Mouse (Mus musculus) retina, adult 2 months (tissue): ENCODE results near the gene C1ra.
"Not testable (repeated sequence)": the region's sequence is repeated elsewhere in the genome, so short reads cannot be mapped to it uniquely, and the experiment has no call there.

ENCODE experiments used
- DNase-seq: peaks from one replicate; pipeline ENCODE4 v3.0.0-alpha.2; 2012; ENCODE audit warnings: low read depth, low spot score

Gene C1ra

DNA sequence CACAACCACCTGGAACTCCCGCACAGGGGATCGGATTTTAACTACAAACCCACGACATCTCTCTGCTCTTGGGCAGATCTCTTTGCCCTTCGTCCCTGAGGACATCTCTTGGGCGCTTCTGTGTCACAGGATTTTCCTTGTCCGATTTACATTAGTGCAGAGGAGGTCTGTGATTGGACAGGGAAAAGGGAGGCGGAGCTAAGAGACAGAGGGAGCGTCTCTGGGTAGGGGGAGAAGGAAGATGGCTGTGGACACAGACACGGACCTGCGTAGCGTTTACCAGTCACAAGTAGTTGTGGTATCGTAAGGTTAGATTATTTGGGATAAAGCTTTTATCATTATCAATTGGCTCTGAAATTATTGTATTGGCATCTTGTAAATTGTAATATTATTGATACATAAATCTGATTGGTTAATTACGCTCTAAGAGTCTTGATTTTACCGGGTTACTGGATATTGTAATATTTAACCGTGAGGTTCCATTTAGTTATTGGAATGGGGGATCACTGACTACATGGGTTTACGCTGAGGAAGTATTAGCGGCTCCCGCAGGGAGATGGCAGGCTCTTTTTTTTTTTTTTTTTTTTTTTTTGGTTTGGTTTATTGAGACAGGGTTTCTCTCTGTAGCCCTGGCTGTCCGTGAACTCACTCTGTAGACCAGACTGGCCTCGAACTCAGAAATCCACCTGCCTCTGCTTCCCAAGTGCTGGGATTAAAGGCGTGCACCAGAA is 26.6 kb upstream of the C1ra start:
- no peak for DNase-seq

DNA sequence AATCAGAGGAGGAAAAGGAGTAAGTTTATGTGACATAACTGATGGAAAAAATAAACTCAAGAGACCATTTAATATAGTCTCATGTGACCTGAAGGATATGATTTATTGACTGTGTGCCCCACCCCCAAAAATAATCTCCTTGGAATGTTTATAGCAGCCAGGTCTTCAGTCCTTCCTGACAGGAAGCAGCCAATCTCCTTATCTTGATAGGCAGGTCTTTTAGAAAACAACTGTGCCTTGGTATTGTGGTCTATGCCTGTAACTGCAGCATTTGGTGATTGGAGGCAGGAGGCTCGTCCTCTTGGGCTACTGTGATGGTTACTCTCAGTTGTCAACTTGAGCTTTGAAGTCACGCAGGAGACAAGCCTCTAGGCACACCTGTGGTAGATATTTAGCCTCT is 24.7 kb upstream of the C1ra start:
- DNase-seq = no peak

DNA sequence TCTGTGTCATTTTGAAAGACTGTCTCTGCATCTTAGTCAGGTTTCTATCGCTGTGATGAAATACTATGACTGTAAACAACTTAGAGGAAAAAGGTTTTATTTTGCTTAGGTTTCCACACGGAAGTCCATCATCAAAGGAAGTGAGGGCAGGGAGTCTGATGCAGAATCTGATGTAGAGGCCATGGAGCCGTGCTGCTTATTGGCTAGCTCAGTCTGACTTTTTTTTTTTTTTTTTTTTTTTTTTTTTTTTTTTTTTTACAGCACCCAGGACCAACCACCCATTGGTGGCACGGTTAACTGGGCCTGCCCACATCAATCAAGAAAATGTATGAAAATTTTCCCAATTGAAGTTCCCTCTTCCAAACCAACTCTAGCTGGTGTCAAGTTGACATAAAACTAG is 23.3 kb upstream of the C1ra start:
- DNase-seq = no peak

DNA sequence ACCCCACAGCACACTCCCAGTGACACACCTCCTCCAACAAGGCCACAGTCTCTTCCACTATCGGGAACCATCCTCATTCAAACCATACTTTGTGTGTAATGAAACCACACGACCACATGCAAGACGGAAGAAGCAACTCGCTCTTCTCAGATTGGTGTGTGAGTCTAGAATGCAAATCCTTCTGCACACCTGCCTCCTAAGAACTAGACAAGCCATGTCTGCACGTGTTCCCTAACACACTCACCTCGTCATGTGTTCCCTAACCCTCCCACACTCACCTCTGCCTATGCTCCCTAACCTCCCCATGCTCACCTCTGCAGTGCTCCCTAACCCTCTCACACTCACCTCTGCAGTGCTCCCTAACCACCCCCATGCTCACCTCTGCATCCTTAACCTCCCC is 20.8 kb upstream of the C1ra start:
- DNase-seq = no peak

DNA sequence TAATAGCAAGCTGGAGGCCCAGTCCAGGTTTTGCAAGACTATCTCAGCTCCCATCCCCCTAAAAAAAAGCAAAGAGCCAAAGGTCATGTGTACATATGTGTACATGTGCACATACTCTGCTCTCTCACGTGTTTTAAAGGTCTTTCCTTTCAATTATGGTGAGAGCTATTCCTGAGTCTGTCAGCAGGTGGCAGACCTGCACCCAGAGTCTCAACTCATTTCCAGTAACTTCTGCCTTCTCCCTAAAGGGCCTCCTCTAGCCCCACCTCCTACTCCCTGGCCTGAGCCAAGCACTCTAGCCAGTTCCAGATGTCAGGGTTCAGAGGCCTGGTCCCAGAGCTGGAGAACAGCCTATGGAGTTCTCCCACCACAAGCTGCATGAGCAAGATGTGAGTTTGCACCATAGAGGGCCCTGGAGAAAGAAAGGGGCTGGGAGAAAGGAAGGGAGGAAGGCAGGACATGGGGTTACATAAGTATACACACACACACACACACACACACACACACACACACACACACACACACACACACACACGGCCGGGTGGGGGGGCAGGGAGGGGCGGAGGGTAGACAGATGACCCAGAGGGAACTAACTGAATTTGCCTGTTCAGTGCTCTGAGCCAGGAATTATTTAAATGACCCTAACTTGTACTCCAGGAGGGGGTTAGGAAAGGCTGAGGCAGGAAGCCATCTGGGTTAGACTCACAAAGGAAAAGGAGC is 19.2 kb upstream of the C1ra start, which contains the start of gene C1rl:
TSS of gene C1rl (plus strand) at position 272 of the 720 bp plus-strand sequence.
- DNase-seq = no peak

DNA sequence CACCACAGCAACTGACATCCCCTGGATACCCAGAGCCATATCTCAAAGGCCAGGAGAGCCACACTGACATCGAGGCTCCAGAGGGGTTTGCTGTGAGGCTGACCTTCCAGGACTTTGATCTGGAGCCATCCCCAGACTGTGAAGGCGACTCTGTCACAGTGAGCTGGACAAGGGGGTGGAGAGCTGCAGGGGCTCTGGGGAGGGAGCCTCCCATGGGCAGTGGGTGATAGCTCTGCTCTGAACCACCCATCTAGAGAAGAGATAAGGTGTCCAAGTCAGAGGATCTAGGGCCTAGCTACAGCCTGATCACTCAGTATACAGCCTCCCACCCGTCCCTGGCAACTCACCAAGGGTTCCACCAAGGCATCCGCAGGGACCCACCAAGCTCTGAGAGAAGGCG is 18.3 kb upstream of the C1ra start:
- no peak for DNase-seq

DNA sequence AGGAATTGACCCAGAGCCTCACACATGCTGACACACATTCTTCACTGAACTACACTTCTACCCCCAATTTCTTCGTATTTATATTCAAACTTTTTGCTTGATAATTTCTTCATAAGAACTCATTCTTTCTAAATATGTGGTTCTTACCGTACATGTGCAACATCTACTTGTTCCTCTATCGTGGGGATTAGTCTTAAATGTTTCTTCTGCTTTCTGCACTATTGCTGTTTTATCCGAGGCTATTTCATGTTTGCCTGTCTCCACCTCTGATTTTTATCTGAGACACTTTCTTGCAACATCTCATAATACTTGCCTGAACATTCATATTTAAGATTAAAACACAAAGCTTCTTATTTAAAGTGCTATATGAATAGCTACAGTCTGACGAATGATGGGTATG is 16.2 kb upstream of the C1ra start:
- DNase-seq = no peak

DNA sequence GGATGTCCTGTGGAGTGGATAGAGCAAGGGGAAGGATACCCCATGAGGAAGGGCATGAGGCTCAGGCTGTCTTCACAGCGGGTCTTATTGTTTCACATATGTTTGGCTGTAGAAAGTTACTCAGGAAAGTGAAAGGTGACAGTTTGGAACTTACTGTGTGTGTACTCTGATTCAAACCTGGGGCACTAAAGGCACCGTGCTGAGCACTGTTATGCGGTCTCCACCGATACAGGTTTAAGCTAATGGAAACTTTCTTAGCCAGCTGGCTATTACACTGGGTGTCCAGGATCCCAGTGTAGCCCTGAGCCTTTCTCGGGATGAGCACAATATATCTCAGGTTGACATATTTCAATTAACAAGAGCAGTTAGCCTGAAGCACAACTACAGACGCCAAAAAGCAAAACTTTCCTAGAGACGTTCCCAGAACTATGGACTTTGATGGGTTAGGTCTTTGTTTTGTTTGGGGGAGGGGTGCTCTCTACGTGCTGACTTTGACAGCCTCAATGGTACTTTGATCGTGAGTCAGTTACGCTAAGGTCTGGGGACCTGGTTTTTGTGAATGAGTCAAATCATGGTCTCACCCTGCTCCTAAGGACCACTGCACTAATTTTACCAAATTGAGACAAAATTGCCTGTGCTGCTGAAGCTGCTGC is 12.2 kb upstream of the C1ra start:
- DNase-seq = no peak

DNA sequence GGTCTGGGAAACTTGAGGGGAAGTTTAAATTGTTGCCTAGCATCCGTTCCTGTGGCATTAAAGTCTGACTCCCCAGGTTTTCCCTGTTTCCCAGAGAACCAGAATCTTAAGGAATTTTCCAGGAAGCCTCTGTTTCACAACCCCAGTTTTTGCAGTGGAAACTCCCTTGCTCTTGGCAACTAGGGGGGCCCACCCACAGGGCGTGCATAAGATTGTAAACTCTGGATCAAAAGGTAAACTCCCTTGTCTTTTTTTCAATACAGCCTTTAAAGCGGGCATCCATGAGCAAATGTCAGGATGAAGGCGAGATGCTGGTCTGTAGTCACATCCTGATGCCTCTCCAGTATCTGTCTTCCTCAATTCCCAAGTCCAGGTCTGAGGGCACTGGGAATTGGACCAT is 10.7 kb upstream of the C1ra start:
- DNase-seq = no peak

DNA sequence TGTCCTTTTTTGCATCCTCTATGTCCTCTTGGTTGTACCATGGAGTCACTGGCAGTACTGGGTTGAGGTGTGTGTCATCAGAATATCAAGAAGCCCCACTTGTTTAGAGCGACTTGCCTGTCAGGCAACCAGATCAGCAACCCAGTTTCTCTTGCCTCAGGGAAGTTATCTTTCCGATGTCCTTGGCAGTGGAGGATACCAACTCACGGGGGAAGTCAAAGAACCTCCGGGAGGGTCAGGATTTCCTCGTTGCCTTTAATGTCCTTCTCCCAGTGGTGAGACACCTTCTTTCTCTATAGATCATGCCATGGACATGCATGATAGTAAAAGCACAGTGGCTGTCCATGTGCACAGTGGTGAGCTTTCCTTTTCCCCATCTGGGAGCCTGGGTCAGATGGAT is 10.2 kb upstream of the C1ra start:
- no peak for DNase-seq

DNA sequence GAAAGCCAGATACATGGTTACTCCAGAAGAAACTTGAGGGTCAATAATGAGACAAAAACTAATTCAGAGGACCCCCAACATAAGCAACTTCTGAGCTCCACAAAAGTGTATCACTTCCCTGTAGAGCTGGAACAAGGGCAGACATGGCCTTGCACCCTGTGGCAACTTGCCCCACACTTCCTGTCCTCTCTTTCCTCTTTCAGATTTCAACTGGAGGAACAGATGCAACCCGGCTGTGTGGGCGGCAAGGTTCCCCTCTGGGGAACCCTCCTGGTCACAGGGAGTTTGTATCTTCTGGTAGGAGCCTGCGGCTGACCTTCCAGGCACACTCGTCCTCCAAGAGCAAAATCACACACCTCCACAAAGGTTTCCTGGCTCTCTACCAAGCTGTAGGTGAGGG is 7.2 kb upstream of the C1ra start:
- DNase-seq = no peak

DNA sequence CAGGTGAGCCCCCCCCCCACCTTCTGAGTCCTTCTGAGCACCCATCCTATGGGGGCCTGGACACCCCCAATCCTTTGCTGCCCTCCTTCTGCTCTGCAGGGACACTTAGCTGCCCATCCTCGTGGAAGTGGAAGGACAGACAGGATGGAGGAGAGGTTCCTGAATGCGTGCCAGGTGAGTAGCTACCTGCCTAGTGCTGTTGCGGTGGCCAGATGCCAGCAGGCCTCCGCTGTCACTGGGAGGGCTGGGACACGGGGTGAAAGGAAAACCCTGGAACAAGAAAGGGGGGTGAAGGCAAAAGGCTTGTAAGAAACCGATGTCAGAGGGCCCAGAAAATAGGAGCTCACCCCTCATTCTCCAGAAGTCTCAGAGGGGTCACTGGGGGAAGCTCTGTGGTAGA is 5.2 kb upstream of the C1ra start:
- no peak for DNase-seq

DNA sequence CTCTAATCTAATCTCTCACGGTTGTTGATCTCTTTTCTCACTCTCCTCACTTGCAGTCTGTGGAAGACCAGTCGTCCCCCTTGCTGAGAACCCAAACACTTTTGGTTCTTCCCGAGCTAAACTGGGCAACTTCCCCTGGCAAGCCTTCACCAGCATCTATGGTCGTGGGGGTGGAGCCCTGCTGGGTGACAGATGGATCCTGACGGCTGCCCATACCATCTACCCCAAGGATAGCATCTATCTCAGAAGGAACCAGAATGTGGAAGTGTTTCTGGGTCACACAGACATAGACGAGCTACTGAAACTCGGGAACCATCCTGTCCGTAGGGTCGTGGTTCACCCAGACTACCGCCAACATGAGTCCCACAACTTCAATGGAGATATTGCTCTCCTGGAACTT is 3.9 kb upstream of the C1ra start:
- no peak for DNase-seq

DNA sequence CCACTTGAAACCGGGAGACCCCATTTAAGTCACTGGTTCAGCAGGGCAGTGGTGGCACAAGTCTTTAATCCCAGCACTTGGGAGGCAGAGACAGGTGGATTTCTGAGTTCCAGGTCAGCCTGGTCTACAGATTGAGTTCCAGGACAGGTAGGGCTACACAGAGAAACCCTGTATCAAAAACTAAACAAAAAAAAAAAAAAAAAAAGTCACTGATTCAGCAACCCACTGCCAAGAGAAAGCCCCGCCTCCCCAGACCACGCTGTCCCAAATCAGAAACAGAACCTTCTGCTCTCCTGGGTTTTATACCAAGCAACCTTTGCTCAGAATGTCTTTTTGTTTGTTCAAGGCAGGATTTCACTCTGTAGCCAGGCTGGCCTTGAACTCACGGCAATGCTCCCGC is 3.0 kb upstream of the C1ra start:
- DNase-seq = not testable (repeated sequence)

DNA sequence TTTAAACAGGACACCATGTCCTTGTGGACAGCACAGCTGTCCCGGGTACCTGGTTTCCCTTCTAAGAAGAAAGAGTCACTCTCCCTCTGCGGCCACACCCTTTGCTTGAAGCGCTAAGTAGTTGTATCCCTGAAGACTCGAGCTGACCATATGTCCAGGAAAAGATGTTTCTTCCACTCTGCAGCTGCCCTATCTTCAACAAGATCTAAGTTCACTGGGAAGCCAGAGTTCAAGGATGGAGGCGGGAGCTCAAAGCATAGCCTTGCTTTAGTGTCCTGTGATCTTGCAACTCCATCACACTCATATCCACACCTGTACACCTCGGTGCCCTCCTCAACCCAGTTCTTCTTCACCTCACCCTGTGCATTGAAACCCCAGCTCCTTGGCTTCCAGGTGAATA is 269 bp upstream of the C1ra start:
- no peak for DNase-seq

DNA sequence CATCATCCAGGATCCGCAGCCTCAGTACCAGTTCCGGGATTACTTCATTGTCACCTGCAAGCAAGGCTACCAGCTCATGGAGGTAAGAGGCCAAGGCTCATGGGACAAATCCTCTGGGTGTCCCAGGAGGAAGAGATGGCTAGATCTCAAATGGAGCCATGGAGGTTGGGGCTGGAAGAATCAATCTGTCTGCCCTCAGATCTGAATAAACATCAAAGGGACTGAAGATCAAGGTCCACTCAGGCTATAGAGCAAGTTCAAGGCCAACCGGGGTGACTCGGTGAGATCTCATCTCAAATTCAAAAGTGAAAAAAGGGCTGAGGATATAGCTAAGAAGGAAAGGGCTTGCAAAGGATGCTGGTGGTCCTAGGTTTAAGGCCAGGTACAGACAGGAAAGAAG is 5.5 kb downstream of the C1ra start:
- not testable (repeated sequence) for DNase-seq

DNA sequence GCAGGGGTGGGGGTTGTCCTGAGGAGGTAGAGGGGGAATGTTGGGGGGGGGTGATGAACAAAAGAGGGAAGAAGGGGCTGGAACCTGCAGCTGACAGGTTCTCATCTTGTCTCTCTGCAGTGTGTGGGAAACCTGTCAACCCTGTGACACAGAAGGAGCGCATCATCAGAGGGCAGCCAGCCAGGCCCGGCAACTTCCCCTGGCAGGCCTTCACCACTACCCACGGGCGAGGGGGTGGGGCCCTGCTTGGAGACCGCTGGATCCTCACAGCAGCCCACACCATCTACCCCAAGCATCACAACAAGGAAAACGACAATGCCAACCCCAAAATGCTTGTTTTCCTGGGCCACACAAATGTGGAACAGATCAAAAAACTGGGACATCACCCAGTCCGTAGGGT is 9.9 kb downstream of the C1ra start:
- DNase-seq = not testable (repeated sequence)

DNA sequence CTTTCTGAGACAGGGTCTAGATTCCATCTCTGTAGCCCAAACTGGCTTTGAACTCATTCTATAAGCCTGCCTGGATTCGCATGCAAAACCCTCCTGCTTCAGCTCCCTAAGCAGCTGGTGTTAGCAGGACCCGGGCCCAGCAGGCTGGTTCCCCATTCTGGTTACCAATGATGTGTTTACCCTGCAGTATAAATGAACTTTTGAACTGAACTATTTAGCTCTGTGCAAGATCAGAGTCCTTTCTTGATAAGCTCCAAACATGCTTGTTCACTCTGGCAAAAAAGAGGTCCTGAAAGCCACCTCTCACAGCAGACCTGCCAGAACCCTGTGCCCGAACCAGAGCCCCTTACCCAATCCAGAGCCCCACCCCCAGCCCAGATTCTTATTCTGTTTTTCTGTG is 15.7 kb downstream of the C1ra start:
- DNase-seq = no peak

DNA sequence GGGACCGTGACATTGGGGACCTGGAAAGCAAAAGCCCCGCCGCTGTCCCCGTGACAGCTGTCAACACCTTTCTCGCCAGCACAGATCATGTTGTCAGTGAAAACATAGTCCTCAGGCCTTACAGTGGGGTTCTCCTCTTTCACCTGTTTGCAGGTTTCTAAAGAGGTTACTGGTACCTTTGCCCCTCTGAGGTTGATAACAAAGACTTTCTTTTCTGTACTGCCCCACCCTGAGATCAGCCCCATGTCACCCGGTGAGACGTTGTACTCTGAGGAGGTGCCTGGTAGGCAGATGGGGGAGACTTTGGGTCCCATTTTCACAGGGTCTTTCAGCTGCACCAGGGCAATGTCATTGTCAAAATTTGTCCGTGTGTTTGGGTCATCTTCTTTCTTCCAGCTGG is 18.9 kb downstream of the C1ra start:
- DNase-seq = no peak

DNA sequence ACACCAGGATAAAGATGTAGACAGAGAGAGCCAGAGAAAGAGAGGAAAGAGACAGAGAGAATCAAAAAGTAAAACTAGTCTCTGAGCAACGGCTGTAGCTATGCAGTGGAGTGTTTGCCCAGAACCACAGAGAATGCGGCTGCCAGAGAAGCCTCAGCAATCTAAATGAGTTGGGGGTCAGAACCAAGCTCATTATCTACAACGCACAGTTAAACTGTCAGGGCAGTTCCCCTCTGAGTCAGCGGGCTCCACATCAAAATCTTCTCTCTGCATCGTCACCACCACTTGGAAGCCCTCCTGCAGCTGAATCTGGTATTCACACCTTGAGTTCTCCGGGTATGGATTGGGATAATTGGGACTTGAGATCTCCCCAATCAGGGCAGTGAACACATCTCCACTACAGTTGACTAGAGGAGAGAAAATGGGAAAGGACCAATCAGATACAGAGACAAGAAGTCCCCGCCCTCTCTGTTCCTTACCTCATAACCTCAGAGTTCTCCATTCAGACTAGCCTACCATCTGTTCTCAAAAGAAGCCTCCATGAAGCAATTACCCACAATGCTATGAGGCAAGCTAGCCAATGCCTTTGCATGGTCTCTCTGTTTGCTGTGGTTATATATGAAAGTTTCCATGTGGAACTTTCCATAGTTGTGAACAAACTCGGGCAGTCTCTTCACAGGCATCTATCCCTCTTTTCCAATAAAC is 24.1 kb downstream of the C1ra start:
- DNase-seq = not testable (repeated sequence)

DNA sequence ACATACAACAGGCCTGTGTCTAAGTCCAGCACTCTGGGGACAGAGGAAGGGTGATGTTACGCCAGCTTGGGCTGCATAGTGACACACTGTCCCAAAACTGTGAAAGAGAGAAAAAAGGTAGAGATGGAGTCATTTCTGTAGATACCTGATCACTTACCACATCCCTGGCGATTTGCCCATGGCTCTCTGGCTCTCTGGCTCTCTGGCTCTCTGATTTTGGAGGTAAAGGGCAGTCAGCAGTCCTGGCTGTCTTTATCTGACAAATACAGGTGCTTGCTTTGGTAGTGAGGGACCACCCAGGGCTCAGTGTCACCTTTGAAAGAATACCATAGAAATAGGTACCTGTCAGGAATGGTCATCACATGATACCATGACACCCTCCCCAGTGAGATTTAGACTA is 29.0 kb downstream of the C1ra start:
- not testable (repeated sequence) for DNase-seq

DNA sequence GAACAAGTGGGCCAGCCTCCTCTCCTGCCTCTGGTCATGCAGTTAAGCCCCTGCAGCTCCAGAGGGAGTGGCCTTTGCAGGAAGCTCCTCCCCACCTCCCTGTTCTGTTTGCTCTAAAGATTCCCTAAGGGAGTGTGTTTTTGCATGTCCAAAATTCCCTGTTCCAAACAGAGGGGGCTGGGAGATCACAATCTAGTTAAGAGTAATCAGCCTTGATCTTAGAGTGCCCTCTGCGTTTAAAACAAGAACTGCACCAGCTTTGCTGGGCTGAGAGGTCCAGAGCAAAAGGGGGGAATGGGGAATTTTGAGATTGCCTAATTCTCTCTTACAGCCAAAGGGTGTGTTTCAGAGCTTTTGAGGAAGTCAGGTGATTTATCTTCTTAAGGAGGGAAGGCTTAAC is 30.1 kb downstream of the C1ra start, which contains the start of gene C1s1:
TSS of gene C1s1 (minus strand) at position 76 of the 400 bp plus-strand sequence.
- DNase-seq = not testable (repeated sequence)
